Mouse (Mus musculus): ENCODE results near the gene Tmem208. TPM values are rescaled to one million over a fixed set of nuclear protein-coding genes. Genes with fewer than 3 reads are reported as not detected.

Gene Tmem208
- total RNA-seq, 2 experiments from 2014 or later: 41.0 to 84.0 TPM

DNA sequence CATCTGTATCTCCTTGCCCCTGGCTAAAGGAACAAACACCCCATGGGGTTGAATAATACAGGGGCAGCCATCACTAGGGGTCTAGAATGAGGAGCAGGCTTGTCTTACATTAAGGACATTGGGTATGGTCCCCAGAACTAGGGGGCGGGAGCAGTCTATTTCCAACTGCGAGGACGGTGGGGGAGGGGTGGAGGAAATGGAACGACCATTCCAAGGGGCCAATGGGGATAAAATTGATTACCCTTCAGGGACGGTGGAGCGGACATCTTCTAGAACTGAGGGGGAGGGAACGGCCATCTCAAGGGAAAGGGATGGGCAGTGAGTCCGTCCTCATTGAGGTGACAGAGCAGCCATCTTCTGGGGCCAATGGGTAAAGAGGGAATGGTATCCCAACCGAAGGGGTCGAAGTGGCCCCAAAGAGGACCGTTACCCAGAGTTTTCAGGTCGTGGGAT lies 487 bp upstream of the Tmem208 start:
- no peak; the same call in 1 of the 2 replicates for ATAC-seq (replicated peaks; ENCODE audit: poor library complexity)

- no peak for ATAC-seq (replicated peaks; ENCODE audit: poor library complexity)
Measured at GRCm38 (mm10) chr8:105326968-105327367, 814 bp downstream of the Tmem208 start.

DNA sequence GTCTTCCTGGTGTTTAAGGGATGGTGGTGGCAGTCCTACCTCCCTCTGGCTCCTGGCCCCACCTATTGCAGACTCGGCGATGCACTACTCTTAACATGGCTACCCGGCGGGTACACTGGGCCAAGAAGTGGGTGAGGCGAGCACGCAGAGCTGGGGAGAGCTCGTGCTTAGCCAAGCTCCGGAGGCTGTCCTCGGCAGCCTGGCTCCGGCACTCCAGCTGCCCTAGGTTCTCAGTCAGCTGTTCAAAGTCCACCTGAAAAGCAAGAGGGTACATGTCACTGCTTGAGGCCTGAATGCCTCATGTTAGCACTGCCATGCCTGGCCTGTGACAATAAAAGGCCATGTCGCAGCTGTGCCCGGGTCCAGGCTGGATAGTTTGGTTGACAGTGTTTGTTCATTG lies 4.2 kb downstream of the Tmem208 start:
- no peak for ATAC-seq (replicated peaks; ENCODE audit: poor library complexity)

DNA sequence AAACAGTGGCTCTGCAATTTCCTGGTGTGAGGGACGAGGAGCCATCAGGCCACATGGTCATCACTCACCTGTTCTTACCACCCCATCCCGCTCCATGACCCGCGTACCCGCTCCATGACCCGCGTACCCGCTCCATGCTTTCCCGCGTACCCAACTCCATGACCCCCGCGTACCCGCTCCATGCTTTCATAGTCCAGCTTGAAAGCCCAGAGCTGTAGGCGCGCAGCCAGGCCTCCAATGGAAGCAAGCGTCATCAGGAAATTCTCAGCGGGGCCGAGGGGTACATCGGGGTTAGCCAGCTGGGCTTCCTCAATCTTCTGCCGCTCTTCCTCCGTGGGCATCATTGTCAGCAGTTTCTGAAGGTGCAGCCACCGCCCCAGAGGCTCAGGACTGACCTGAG lies 5.3 kb downstream of the Tmem208 start:
- no peak for ATAC-seq (replicated peaks; ENCODE audit: poor library complexity)

DNA sequence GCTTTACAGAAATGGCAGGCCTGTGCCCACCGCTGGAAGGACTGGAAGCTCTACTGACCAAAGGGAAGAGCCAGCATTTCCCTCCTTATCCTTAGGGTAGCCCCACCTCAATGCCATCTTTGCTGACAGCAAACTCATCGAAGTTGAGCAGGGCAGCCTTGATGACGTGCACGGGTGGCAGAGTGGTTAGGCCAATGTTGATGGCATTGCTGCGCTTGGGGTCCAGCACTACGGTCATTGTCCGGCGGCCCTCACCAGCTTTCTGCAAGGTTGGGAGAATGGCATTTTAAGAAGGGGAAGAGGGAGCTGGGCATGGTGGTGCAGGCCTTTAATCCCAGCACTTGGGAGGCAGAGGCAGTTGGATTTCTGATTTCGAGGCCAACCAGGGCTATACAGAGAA lies 5.8 kb downstream of the Tmem208 start:
- ATAC-seq (replicated peaks; ENCODE audit: poor library complexity): no peak

DNA sequence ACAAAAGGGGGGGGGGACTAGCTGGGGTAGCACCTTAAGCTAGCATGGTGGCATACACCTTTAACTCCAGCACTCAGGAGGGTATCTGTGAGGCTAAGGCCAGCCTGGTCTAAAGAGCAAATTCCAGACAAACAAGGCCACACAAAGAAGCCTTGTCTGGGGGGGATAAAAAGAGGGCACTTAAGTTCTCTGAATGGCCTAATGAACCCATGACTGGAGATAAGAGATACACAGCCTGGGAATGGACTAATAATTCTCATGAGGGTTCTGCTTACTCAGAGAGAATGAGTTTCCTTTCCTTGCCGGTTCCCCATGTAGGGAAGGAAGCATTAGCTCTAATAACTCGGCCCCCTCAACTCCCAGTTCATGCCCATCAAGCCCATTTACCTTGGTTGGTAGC lies 6.4 kb downstream of the Tmem208 start:
- ATAC-seq (replicated peaks; ENCODE audit: poor library complexity): no peak

DNA sequence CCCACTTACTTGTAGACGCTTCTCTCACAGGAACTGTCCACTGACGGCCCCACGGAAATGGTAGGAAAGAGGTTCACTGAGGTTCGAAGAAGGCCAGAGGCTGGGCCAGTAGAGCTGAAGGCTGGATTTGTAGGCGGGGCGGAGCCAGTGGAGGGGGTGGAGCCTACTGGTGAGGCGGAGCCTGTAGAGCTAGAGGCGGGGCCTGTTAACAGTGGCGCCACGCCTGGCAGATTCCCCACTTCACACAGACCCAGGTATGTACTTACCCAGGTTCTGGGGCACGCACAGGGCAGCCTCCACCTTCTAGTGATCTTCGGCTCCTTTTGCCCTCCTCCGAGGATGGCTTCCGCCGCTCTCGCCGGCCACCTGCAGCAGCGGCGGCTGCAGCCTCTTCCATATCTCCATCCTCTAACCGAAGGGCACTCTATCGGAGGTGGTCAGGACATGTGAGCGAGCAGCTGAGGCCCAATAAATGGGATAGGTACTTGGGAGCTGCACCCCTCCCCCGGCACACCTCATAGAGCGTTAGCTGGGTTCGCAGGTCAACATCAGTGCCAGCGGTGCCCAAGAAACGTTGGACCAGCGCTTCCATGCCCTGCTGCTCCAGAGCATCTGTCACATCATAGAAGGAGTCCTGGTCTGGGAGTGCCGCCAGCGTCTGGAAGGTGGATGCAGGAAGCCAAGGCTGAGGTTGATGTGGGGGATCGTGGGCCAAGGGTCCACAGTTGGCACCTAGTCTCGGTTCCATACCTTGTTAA lies 10.4 kb downstream of the Tmem208 start:
- peak; percentile 32; the same call in 1 of the 2 replicates for ATAC-seq (replicated peaks; ENCODE audit: poor library complexity)

DNA sequence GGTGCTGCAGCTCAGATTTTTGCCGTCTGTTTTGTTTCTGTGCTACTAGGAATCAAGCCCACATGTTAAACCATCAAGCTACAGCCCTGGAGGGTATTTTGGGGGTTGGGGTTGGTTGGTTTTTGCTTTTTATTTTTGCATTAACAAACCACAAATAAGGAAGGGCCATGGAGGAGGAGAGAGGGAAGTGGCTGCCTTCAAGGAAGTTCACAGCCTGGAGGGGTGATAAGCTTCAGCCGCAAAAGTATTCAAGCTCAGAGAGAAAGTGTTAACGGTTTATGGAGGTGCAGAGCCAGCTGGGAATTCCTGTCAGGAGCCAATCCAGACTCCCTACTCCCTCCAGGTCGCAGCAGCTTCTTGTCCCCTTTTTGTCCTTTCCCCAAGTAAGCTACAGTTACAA lies 12.8 kb downstream of the Tmem208 start:
- ATAC-seq (replicated peaks; ENCODE audit: poor library complexity): peak; percentile 58; the same call in 1 of the 2 replicates

DNA sequence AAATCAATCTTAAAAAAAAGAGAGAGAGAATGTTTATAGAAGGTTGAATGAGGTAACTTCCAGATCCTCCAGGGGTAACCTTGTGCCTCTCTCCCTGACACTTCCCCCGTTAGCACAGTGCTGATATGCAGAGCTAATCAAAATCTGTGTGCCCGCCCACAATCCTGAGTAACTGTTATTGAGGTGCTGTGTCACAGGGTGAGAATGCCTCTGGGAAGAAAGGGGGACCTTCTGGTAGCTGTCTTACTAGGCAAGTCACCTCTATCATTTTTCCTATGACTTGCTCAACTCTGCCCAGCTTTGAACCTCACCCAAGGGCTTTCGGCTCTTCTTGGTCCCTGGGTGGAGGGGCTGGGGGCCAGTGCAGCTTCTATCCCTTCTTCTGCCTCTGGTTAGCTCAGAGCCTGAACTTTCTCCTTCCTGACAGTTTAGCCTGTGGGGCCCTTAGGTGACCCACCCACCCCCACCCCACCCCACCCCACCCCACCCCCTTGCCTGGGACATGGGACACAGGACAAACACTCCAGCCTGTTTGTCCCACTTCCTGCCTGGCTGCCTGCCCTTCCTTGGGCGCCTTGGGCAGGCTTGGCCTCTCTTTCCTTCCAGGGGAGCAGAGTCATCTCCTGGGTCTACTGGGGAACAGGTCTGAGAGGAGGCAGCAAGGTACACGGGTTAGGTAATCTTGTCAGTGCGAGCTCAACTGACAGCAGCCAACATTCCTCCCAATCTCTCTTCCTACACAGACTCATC lies 13.9 kb downstream of the Tmem208 start:
- ATAC-seq (replicated peaks; ENCODE audit: poor library complexity): peak; percentile 72

GRCm38 (mm10) chr8:105341399-105341798 lies 15.2 kb downstream of the Tmem208 start:
- ATAC-seq (replicated peaks; ENCODE audit: poor library complexity): no peak

- ATAC-seq (replicated peaks; ENCODE audit: poor library complexity): no peak
Measured at GRCm38 (mm10) chr8:105342768-105343167, 16.6 kb downstream of the Tmem208 start.

- ATAC-seq (replicated peaks; ENCODE audit: poor library complexity): no peak
Measured at GRCm38 (mm10) chr8:105343791-105344574, 17.8 kb downstream of the Tmem208 start.

- ATAC-seq (replicated peaks; ENCODE audit: poor library complexity): peak; percentile 45
Measured at GRCm38 (mm10) chr8:105345061-105345975, 19.2 kb downstream of the Tmem208 start.

DNA sequence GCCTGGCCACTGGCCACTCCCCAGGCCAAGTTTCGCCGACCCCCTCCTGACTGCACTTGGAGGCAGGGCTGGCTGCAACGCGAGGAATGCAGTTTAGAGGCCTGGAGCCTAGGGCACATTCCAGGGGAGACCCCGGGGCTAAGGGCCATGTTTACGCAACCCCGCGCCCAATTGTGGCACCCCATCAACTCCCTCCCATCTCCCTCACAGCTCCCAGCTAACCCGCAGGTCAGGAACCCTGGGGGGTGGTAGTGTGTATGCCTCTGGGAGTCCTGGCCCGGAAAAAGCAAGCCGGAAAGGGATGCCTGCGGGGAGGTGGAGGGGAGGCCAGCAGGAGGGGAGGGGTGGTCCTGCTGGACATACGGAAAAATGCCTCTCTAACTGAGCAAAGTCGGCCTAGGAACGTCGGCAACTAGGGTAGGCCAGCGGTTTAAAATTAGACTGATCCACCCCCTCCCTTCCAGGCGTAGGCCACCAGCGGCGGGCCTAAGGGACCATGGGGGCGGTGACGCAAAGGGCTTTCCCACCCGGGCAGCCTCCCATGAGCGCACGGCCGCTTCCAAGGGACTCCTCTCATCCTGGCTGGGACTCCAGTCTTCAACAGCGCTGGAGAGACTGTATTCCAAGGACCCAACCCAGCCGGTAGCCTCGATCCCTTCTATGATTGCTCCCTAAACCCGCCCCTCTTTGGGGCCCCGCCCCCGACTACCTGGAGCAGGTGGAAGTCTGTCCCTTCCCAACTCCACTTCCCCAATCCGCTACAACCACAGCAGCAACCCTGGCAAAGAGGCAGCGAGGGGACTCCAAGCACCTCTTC lies 20.7 kb downstream of the Tmem208 start:
- no peak for ATAC-seq (replicated peaks; ENCODE audit: poor library complexity)

- ATAC-seq (replicated peaks; ENCODE audit: poor library complexity): peak; percentile 86
Measured at GRCm38 (mm10) chr8:105347428-105348221, 21.5 kb downstream of the Tmem208 start, which contains the start of gene Fhod1. Gene Fhod1, minus strand, starts transcription at chr8:105347953.

- ATAC-seq (replicated peaks; ENCODE audit: poor library complexity): no peak
Measured at GRCm38 (mm10) chr8:105348450-105349095, 22.4 kb downstream of the Tmem208 start, which contains the start of gene Slc9a5. Gene Slc9a5, plus strand, starts transcription at chr8:105348843.

GRCm38 (mm10) chr8:105349096-105349771 lies 23.1 kb downstream of the Tmem208 start:
- ATAC-seq (replicated peaks; ENCODE audit: poor library complexity): no peak
